Mouse (Mus musculus): ENCODE results near the gene Prkar1b. TPM values are rescaled to one million over a fixed set of nuclear protein-coding genes. Genes with fewer than 3 reads are reported as not detected.

Prkar1b gene
- polyA plus RNA-seq, 1 experiment, result 6.0 TPM

- WGBS, result 87% methylated on average over 4 of the region's 4 CpGs
- DNase-seq (ENCODE audit: low read depth, low spot score), result no peak
These were observed 158.1 kb downstream of the Prkar1b start for GRCm38 (mm10) chr5:138991734-138992133.

GRCm38 (mm10) chr5:138990659-138991380 is 159.0 kb downstream of the Prkar1b start:
- no peak for DNase-seq (ENCODE audit: low read depth, low spot score)
- 50% methylated on average over 7 of the region's 7 CpGs for WGBS

DNA sequence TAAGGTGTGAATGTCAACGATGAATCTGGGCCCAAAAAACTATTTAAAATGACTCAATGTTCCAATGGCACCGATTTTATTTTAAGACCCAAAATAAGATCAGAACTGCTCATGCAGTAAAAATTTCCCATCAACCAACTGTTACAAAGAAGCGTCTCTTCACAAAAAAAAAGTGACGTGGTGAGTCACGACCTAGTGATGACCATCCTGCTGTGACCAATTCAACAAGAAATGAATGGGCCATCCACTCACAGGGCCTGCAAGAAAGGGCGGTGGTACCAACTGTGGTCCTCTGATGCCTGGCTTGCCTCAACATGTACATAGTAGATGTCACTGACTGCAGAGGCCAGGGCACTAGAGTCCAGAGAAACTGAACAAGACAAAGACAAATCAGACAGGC is 160.2 kb downstream of the Prkar1b start:
- DNase-seq (ENCODE audit: low read depth, low spot score), result no peak
- 77% methylated on average over 6 of the region's 6 CpGs for WGBS

DNA sequence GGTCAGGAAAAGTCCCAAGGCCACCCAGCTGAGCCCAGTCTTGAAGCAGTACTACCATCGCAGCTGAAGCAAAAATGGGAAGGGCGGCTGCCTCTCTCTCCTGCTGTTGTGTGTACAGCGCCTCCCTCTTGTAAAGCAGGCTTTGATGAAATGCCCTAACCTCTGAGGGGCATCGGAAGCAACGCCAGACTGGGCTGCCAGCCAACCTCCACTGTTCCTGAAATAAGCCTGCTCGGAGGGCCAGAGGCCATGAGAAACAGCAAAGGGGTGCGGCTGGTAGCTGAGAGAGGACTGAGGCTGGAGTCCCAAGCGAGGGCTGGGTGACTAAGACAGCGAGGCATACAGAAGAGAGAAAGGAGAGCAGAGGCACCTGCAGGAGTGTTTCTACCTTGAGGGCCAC is 161.0 kb downstream of the Prkar1b start:
- 15% methylated on average over 9 of the region's 9 CpGs for WGBS
- DNase-seq (ENCODE audit: low read depth, low spot score), result no peak

DNA sequence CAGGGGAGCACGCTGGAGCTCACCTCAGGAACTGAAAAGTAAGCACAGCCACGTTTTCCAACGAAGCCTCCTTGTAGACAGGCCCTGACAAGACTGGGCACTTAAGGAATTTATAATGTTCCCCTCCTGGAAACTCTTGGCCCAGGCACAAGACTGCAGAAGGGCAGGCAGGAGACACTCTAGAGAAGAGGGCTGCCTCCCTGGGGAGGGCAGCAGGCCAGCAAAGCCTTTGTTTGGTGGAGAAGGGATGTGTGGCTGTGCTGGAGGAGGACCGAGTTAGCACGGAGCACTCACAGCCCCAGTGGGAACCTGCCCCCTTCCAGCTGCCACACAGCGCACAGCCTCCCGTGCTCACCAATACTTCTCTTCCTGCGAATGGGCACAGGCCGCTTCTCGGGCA is 161.8 kb downstream of the Prkar1b start:
- WGBS, result 73% methylated on average over 10 of the region's 10 CpGs
- no peak for DNase-seq (ENCODE audit: low read depth, low spot score)

GRCm38 (mm10) chr5:138981921-138982320 is 167.9 kb downstream of the Prkar1b start:
- DNase-seq (ENCODE audit: low read depth, low spot score), result no peak

DNA sequence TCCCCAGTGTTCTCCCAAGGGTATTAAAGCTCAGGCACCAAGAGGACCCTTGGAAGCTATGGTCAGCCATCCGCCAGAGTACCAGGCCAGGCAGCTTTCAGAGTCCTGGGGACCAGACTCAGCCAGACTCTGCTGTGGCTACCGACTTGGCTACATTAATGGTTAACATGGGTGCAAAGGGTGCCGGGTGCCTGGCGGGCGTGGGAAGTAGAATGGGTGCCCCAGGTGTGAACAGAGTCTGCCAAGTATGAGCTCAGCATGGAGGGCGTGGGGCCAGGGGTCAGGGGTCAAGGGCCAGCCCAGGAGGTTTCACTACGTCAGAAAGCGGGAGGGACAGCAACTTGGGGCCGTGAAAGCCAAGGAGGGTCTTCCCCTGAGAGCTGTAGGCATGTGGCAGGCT is 169.2 kb downstream of the Prkar1b start:
- DNase-seq (ENCODE audit: low read depth, low spot score), result no peak
- 38% methylated on average over 9 of the region's 9 CpGs for WGBS

More at GRCm38 (mm10) chr5:138981921-138982320, 167.9 kb downstream of the Prkar1b start:
- WGBS, result 58% methylated on average over 5 of the region's 9 CpGs

- no peak for DNase-seq (ENCODE audit: low read depth, low spot score)
- 44% methylated on average over 8 of the region's 8 CpGs for WGBS
These were observed 170.0 kb downstream of the Prkar1b start for GRCm38 (mm10) chr5:138979840-138980239.

- 17% methylated on average over 3 of the region's 3 CpGs for WGBS
These were observed 172.0 kb downstream of the Prkar1b start for GRCm38 (mm10) chr5:138977759-138978158.

GRCm38 (mm10) chr5:138974911-138975485 is 174.8 kb downstream of the Prkar1b start:
- DNase-seq (ENCODE audit: low read depth, low spot score), result no peak
- WGBS, result 92% methylated on average over 8 of the region's 8 CpGs

More at GRCm38 (mm10) chr5:138977759-138978158, 172.0 kb downstream of the Prkar1b start:
- no peak for DNase-seq (ENCODE audit: low read depth, low spot score)

- WGBS, result 72% methylated on average over 6 of the region's 6 CpGs
- no peak for DNase-seq (ENCODE audit: low read depth, low spot score)
These were observed 176.3 kb downstream of the Prkar1b start for GRCm38 (mm10) chr5:138973480-138973879.

DNA sequence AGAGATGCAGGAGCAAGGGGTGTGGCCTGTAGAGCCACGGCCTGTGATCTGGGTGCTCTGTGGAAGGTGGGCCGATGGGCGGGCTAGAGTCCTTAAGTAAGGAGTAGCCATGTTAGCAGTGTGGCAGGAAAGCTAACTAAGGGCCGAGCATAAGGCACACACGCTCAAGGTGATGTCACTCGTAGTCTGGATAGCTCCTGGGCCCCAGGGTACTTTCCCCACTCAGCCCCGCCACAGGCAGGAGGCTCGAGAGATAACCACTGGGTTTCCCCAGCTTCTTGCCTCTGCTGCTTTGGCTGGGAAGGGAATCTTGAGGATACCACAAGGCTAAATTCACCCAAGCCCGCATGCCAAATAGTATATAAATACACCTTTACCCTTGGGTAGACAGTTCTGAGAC is 178.4 kb downstream of the Prkar1b start:
- WGBS, result 84% methylated on average over 9 of the region's 9 CpGs
- no peak for DNase-seq (ENCODE audit: low read depth, low spot score)

DNA sequence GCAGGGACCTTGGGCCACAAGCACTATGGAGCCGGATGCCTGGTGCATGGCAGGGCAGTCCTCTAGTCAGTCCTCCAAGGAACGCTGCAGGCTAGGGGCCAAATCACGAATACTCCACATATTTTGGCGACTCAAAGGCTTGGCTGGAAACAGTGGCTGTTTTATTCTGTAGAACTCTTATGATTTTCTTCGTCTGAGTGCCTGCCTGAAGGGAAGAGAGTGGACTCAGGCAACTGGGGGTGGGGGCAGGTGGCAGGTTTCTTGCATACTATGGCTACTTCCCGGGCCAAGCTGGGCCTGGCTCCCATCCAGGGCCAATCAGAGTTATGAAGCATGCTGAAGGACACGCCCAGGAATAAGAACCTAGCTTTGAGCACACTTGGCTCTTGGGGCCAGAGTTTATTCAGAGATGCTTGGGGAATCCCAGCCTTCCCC is 179.7 kb downstream of the Prkar1b start:
- WGBS, result 15% methylated on average over 7 of the region's 7 CpGs
- no peak for DNase-seq (ENCODE audit: low read depth, low spot score)

Other genes with a start within 250 kb of the Prkar1b start
- gene Pdgfa, start 152.6 kb downstream of the Prkar1b start, polyA plus RNA-seq (2012; rRNA removed), result 23.4 and 29.3 TPM in 2 replicates
- 9.7 and 13.3 TPM in 2 replicates for gene Dnaaf5, start 222 bp upstream of the Prkar1b start, polyA plus RNA-seq (2012; rRNA removed)
- gene Sun1, start 50.6 kb upstream of the Prkar1b start, polyA plus RNA-seq (2012; rRNA removed), result 25.0 and 41.5 TPM in 2 replicates
- 66.2 and 87.5 TPM in 2 replicates for gene Get4, start 102.3 kb upstream of the Prkar1b start, polyA plus RNA-seq (2012; rRNA removed)
- 132 and 167 TPM in 2 replicates for gene Adap1, start 175.6 kb upstream of the Prkar1b start, polyA plus RNA-seq (2012; rRNA removed)
- 98.4 and 111 TPM in 2 replicates for gene Cox19, start 201.4 kb upstream of the Prkar1b start, polyA plus RNA-seq (2012; rRNA removed)
- 0.83 and 1.9 TPM in 2 replicates for gene Cyp2w1, start 202.6 kb upstream of the Prkar1b start, polyA plus RNA-seq (2012; rRNA removed)
- gene Gpr146, start 227.7 kb upstream of the Prkar1b start, polyA plus RNA-seq (2012; rRNA removed), result 4.4 and 5.8 TPM in 2 replicates